Mouse (Mus musculus) gastrocnemius, postnatal 10 days (tissue): ENCODE data around the gene Frrs1. TPM values are rescaled to one million over a fixed set of nuclear protein-coding genes. Genes with fewer than 3 reads are reported as not detected.
"Not testable (repeated sequence)": the region's sequence is repeated elsewhere in the genome, so short reads cannot be mapped to it uniquely, and the experiment has no call there.

Experiments used
- DNase-seq: peaks from one replicate; pipeline ENCODE4 v3.0.0; 2021; ENCODE audit warnings: mixed read lengths
- long read RNA-seq, 2 experiments: library from polyadenylated mRNA; stranded (forward); transcript quantifications; one replicate each; pipeline ENCODE4 v2.0.0; 2021
- total RNA-seq, 2 experiments: library from RNA; stranded (reverse); gene quantifications; 2 replicates each; pipeline ENCODE4 v1.2.3; 2021

The Frrs1 gene
- 1 to 10 TPM; 1.9 to 2.8 TPM for total RNA-seq
- long read RNA-seq, experiment 1, partial matches to known transcripts, result 2 of 3 reads
- long read RNA-seq, experiment 1, other reads (novel, unspliced or antisense), result 1 of 3 reads
- long read RNA-seq, experiment 2, partial matches to known transcripts, result 0 of 5 reads
- long read RNA-seq, experiment 2, other reads (novel, unspliced or antisense), result 5 of 5 reads

- no peak for DNase-seq
Measured at GRCm38 (mm10) chr3:116858941-116859685, at the start of gene Frrs1. Gene Frrs1, plus strand, starts transcription at chr3:116859464.

DNA sequence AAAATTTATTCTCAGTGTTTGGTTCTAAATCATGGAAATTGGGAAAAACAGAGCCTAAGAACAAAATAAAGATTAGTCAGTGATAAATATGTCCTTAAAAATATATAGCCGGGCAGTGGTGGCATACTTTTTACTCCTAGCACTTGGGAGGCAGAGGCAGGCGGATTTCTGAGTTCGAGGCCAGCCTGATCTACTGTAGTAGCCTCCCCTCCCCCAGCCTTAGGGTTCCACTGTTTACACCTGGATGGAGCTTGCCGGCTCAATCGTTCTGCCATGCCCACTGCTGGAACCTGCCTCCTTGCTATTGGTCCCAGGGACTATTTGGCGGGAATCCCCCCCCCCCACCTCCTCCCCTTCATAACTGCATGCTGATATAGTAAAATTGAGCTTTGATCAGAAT, 48.9 kb upstream of the Frrs1 start:
- not testable (repeated sequence) for DNase-seq

- DNase-seq, result no peak
Measured at GRCm38 (mm10) chr3:116812946-116813345, 46.3 kb upstream of the Frrs1 start.

- DNase-seq, result no peak
Measured at GRCm38 (mm10) chr3:116815305-116815797, 43.9 kb upstream of the Frrs1 start.

- DNase-seq, result no peak
Measured at GRCm38 (mm10) chr3:116815916-116816315, 43.3 kb upstream of the Frrs1 start.

GRCm38 (mm10) chr3:116816674-116817215, 42.5 kb upstream of the Frrs1 start:
- DNase-seq, result no peak

- DNase-seq, result no peak
Measured at GRCm38 (mm10) chr3:116817231-116817630, 42.0 kb upstream of the Frrs1 start.

DNA sequence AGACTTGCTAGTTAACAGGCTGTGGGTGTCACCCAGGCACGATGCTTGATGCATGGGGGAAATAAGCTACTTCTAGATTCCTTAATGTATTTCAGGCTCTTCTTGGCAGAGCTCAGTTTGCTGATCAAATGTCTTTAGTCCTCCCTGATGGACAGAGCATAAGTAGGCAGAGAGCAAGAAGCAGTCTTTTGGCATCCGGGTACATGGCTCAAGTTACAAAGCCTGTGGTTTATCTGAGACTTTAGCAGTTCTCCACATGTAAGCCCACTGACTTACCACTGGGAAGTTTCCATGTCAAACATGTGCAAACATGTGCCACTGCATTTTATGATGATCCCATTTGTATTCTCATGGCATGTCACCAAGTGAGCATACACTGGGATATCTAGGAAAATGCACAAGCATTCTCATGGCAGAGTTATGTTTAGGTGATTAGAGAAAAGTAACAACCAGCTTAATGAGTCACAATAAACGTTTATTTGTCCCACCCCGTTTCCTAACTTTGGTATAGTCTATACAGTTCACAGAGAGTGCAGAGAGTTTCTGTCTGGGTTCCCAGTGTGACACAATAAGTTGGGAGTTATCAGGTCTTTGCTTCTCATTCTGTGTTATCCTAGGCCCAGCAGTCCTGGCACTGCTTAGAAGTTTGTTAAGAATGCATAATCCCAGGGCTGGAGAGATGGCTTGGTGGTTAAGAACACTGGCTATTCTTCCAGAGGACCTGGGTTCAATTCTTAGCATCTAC, 32.6 kb upstream of the Frrs1 start:
- DNase-seq, result no peak

DNA sequence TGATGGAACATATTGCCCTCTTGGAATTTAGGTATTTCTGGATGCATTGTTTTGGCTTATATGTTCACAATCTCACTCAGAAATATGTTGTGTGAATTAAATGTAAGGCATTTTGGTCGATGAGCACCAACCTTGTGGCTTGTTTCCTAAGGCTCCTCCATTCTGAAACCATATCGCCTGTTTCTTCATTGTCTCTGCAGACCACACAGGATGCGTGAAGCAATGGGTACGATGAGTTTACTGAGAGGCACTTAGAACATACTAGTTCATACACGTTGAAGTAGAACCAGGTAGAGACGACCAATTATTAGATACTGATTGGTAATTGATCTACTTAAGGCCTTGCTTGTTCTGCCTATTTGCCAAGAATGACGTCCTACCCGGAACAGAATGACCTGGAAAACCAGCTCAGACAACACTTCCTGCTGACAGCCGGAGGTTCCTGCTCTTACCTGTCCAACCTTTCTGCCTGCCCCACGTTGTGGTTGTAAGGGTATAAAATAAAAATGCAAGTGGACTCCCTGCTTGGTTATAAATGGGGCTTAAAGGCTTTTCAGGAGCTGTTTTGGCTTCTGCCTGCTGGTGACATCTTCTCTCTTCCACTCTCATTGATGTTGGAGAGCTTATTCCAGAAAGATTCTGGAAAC, 29.9 kb upstream of the Frrs1 start:
- DNase-seq, result no peak

GRCm38 (mm10) chr3:116831324-116831723, 27.9 kb upstream of the Frrs1 start:
- no peak for DNase-seq

- no peak for DNase-seq
Measured at GRCm38 (mm10) chr3:116832526-116833310, 26.5 kb upstream of the Frrs1 start.

DNA sequence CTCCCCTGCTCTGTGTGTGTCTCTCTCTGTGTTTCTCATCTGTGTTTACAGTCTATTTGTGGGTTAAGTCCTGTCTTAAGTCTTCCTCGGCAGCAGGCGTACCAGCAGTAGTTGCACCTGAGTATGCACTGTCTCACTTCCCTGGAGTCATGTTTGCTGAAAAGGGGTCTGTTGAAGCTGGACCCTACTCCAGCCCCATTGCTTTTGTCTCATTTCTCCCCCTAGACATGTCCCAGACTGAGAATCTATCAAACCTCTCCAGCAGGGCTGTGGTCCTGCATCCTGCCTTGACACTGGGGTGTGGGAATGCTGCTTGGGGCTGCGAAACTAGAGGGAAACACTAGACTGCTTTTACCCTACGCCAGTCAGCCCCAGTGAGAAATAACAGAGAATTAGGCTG, 25.8 kb upstream of the Frrs1 start:
- no peak for DNase-seq

DNA sequence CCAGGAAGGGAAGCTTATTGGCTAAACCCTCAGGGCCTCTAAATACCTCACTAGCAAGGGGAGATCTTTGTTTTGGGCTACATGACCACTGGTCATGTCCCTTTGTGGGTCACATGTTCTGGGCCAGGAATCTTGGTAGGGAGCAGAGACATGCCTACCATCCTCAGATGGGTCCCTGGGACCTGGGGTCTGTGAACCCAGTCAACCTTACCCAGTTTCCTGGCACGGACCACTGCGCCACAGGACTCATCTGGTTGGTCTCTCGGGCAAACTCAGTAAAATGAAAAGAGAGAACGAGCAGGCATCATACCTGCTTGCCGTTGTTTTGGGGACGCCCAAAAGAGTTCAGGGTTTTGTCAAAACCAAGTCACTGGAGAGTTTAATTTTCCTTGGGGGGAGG, 25.0 kb upstream of the Frrs1 start:
- DNase-seq, result no peak

- no peak for DNase-seq
Measured at GRCm38 (mm10) chr3:116835350-116835749, 23.9 kb upstream of the Frrs1 start.

DNA sequence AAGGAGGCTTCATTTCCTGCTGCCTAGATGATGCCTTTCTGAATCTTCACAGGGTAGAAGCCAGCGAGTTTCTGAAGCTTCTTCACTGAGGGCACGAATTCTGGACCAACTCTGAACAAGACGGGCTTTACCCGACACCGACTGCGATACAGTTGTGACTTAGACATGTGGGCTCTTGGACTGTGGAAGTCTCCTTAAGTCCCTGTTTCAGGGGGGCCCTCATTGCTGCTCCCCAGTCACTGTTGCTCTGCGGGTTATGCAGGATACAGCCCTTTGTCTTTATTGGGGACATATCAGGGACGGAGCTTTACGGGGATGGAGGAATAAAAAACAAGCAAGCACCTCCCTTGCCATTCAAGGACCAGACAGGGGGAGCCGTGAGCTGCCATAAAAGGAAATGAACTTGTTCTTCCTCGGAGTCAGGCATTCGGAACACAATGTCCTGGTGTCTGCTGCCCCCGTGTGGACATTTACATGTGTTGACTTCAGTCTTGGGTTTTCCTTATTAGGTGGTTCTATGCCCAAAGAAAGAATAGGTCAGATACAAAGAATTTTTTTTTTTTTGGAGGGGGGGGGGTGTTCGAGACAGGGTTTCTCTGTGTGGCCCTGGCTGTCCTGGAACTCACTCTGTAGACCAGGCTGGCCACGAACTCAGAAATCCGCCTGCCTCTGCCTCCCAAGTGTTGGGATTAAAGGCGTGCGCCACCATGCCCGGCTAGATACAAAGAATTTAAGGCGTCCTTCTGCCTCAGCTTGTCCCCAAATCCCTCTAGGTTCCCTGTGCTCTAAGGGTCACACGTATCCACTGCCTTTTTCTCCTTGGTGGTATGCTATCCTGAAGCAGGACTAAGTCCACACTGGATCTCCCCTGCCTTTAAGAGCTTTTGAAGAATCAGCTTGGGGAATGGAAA, 23.2 kb upstream of the Frrs1 start:
- peak; percentile 86 for DNase-seq

DNA sequence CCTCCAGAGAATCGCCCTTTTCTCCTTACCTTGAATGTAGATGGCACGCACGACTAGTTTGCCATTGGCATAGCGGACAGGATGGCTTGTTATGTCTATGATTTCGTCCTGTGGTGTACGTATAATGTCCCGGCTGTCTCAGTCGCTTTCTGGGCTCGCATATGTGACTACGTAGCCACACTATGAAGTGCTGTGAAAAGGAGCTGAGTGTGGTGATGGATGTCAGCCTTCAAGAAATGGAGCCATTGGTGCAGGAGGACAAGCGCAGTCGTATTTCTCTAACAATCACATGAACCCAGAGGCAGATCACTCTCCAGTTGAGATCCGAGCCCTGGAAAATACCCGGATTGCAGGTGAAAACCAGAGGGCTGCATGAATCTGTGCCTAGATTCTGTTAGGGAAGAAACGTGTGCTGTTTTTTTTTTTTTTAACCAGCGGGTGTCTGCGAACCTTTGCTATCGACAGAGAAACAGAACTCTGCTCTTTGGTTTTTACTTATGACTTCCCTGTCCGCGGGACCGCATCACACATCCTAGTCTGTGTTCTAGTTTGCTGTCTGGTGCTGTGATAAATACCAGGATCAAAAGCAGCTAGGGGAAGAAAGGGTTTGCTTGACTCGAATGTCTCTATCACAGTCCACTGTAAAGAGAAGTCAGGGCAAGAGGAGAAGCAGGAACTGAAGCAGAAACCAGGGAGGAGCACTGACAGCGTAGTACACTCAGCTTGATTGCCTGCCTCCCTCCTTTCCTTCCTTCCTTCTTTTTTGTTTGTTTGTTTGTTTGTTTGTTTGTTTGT, 22.4 kb upstream of the Frrs1 start:
- DNase-seq, result no peak

GRCm38 (mm10) chr3:116841311-116841710, 18.0 kb upstream of the Frrs1 start:
- no peak for DNase-seq

DNA sequence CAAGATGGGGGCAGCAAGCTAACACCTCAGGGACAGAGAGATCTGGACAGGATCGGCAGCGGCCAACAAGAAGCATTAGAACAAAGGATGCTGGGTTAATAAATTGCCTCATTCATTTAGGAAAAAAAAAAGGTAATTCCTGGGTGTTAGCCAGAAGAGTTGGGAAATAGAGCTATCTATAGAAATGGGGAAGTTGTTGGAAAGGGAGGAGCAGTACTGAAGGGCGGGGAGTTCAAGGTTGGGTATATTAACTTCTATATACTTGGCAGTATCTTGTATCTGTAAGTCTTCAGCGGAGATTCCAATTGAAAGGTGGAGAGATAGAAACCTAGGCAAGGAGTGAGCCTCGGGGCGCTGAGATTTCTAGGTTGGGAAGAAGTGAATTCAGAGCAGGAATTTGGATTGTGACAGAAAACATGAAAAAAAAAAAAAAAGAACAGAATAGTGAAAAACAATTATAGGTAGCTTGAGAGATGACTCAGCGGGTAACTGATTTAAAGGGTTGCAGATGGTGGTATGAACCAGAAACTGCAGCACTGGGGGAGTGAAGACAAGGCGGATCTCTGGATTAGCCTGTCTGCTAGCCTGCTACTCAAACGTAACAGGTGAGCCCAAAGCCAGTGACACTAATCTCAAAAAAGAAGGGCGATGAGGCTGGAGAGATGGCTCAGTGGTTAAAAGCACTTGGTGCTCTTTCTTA, 14.2 kb upstream of the Frrs1 start:
- DNase-seq, result no peak

DNA sequence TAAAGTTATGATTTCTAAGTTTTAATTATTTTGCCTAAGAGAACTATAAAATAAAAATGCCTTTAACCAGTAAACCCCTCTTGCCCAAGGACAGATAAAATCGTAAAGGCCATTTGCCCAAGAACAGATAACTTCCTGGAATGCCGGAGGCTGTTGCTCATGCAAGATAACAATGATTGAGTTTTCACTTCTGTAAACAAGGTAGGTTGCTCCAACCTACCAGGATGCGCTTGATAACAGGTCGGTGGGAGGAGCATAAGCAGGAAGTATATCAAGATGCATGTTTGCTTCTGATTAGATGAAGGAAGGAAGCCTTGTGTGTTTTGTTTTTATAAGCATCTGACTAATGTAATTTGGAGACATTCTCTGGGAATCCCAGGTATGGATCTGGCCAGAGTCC, 13.2 kb upstream of the Frrs1 start:
- no peak for DNase-seq
